Mouse (Mus musculus) heart, embryonic 11.5 days (tissue): ENCODE measurements around the gene Eml5. TPM values are rescaled to one million over a fixed set of nuclear protein-coding genes. Genes with fewer than 3 reads are reported as not detected.

Source experiments
- ATAC-seq: fragments of 200-750 bp; cut with Nextera tagmentation; replicated peaks from 2 replicates; pipeline ENCODE4 v1.8.0; 2017; ENCODE audit warnings: moderate library complexity; ENCODE audit not compliant: insufficient number of reproducible peaks, low FRiP score, low TSS enrichment
- H3K27ac ChIP-seq: fragments of 300-500 bp; sonication (generic); 2 replicates; pipeline ENCODE4 v1.5.1; 2014; ENCODE audit warnings: mild to moderate bottlenecking, low read depth, low read length
- H3K27me3 ChIP-seq: fragments of 300-500 bp; sonication (generic); 2 replicates; pipeline ENCODE4 v1.6.1; 2014; ENCODE audit warnings: mild to moderate bottlenecking, low read length, mixed read lengths; ENCODE audit not compliant: control insufficient read depth, insufficient read depth
- H3K36me3 ChIP-seq: fragments of 300-500 bp; sonication (generic); 2 replicates; pipeline ENCODE4 v1.6.1; 2014; ENCODE audit warnings: mild to moderate bottlenecking, low read length, moderate library complexity, mixed read lengths; ENCODE audit not compliant: control insufficient read depth, insufficient read depth
- H3K4me1 ChIP-seq: fragments of 300-500 bp; sonication (generic); 2 replicates; pipeline ENCODE4 v1.6.1; 2014; ENCODE audit warnings: low read length; ENCODE audit not compliant: control insufficient read depth, insufficient read depth
- H3K4me2 ChIP-seq: fragments of 300-500 bp; sonication (generic); 2 replicates; pipeline ENCODE4 v1.6.1; 2014; ENCODE audit warnings: mild to moderate bottlenecking, moderate library complexity
- H3K4me3 ChIP-seq: fragments of 300-500 bp; sonication (generic); 2 replicates; pipeline ENCODE4 v1.5.1; 2014; ENCODE audit warnings: low read depth, low read length
- H3K9ac ChIP-seq: fragments of 300-500 bp; sonication (generic); 2 replicates; pipeline ENCODE4 v1.6.1; 2014; ENCODE audit warnings: mild to moderate bottlenecking, low read depth, low read length, moderate library complexity
- H3K9me3 ChIP-seq: fragments of 300-500 bp; sonication (generic); replicated peaks from 2 replicates; pipeline ENCODE4 v1.6.1; 2016; ENCODE audit warnings: low read length; ENCODE audit not compliant: control insufficient read depth
- WGBS: fragments of 180-500 bp; shearing (Covaris S2); extraction: QIAGEN DNeasy Blood & Tissue Kit; methylation state at CpG from one replicate; pipeline ENCODE4 v1.1.7; 2014; ENCODE audit not compliant: insufficient replicate concordance; 5-methylcytosine and 5-hydroxymethylcytosine counted together
- polyA plus RNA-seq: library from polyadenylated mRNA; unstranded; fragments of >200 nt; fragmentation: Nextera tagmentation; extraction: Ambion mirVana; gene quantifications from 2 replicates; pipeline ENCODE4 v1.2.1, GENCODE M21; 2014

Gene Eml5
- polyA plus RNA-seq, result 3.9 and 4.7 TPM in 2 replicates

DNA sequence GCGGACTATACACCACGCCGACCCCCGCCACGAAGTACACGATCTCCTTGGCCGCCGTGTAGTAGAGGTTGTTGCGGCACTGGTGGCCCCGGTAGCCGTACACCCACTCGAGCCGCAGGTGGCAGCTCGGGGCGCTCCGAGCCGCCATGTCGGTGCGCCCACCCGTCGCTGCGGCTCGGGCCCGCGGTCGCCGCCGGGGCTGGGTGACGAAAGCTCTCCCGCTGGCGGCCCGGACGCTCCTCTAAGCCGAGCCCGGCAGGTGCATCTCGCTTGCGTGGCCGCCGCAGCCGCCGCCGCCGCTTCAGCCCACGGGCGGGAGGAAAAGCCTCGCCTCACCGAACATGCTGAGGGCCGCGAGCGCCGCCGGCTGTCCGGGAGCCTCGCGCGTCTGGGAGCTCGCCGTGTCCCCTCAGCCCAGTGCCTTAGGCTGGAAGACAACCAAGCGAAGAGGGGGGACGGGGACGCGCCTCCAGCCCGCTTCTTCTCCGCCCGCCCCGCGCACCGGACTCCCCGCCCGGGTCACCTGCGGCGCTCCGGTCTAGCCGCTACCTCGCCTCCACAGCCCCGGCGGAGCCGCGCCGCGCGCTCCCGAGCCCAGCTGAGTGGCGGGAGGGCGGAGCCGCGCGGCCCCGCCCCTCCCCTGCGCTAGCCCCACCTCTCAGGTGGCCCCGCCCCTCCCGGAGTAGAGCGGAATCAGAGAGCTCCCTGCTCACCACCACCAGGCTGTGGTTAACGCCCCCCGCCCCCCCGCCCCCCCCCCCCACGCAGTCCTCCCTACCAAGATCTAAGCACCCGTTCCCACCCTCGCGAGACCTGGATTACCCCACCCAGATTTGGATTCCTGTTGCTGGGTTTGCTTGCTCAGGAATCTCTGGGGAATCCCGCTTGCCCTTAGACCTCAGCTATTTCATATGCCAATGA is at the start of gene Eml5:
Gene Eml5 (minus strand): TSS at position 604 of the 921 bp plus-strand sequence.
- peak; percentile 93 for ATAC-seq
- peak within 1 kb of the TSS; percentile 88 for H3K4me2 ChIP-seq
- no peaks in the 10 kb centered on the region for H3K36me3 ChIP-seq
- H3K4me1 ChIP-seq, result no peaks in the 10 kb centered on the region; the same call in 1 of the 2 replicates
- no peak within 1 kb of the TSS for H3K27ac ChIP-seq
- peaks cover 5% of the 10 kb centered on the region; the same call in 1 of the 2 replicates for H3K27me3 ChIP-seq
- H3K9ac ChIP-seq, result peak within 1 kb of the TSS; percentile 75
- H3K4me3 ChIP-seq, result peak within 1 kb of the TSS; percentile 76
- H3K9me3 ChIP-seq, result no peaks in the 10 kb centered on the region
- WGBS, result under 1% methylated on average over 80 of the region's 101 CpGs

DNA sequence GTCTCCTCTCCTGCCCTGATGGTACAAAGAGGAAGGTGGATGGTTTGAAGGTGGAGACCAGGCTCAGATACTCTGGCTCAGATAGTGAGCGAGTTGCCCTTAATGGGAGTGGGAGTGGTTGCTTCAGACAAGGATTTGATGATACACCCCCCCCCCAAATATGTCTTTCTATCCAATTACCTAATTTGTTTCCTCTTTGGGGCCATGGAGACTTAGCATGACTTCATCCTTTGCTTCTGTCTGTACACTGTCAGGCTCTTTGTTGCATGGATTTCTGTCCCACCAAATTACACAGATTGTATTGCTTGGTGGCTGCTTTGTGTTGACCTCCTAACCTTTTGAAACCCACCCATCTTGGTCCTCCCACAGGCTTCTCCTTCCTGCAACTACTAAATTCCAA is 31.6 kb upstream of the Eml5 start:
- WGBS, result 96% methylated on average over 1 of the region's 1 CpGs

DNA sequence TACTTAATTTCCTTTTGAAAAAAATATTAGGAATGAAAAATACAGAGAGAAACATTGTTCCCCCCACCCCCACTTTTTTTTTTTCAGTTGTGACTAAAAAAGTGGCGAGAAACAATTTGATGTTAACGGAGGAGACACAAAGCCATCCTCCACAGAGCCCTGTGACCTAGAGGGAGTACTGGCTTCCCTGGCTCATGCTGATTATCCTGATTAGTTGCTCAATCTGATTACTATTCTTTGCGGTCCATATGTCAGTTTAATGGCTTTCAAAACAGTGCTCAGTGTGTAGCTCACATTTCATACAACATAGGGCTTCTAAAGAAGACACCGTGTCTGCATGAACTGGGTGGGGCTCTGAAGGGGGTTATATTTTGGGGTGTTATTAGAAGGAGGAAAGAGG is 31.2 kb upstream of the Eml5 start:
- 84% methylated on average over 4 of the region's 4 CpGs for WGBS
- no peaks in the 10 kb centered on the region for H3K4me1 ChIP-seq
- H3K27ac ChIP-seq, result no peak overlapping the region
- ATAC-seq, result no peak
- H3K9ac ChIP-seq, result no peak overlapping the region
- H3K9me3 ChIP-seq, result no peaks in the 10 kb centered on the region
- H3K4me3 ChIP-seq, result no peak overlapping the region
- no peaks in the 10 kb centered on the region for H3K27me3 ChIP-seq
- H3K36me3 ChIP-seq, result no peaks in the 10 kb centered on the region
- no peak overlapping the region for H3K4me2 ChIP-seq

More for the DNA sequence above, 31.6 kb upstream of the Eml5 start:
- Histone ChIP-seq H3K9me3 (no peaks in the 10 kb centered on the region), H3K4me1 (no peaks in the 10 kb centered on the region), H3K27me3 (no peaks in the 10 kb centered on the region), H3K27ac (no peak overlapping the region), H3K4me2 (no peak overlapping the region), H3K36me3 (no peaks in the 10 kb centered on the region), H3K9ac (no peak overlapping the region), H3K4me3 (no peak overlapping the region)
- no peak for ATAC-seq

DNA sequence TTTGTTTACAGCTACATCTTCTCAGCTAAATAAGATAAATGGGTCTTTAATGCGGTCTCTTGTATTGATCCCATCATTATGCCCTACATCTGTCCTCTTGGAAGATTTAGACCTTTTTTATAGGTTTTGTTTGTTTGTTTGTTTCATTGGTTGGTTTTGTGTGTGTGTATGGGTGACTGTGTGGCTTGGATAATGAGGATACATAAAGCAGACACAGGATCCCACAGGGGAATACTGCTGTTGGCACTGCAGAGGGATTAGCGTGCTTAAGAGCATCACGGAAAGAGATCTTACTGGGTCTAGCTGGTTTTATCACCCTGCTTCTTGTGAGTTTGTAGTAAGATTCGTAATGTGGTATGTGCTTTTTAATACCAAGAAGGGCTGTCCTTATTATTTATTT is 29.9 kb upstream of the Eml5 start:
- no peak overlapping the region for H3K9ac ChIP-seq
- ATAC-seq, result no peak
- no peak overlapping the region for H3K4me3 ChIP-seq
- H3K36me3 ChIP-seq, result no peaks in the 10 kb centered on the region
- no peak overlapping the region for H3K4me2 ChIP-seq
- H3K27ac ChIP-seq, result no peak overlapping the region
- H3K9me3 ChIP-seq, result no peaks in the 10 kb centered on the region
- WGBS, result 85% methylated on average over 4 of the region's 4 CpGs
- H3K27me3 ChIP-seq, result no peaks in the 10 kb centered on the region
- no peaks in the 10 kb centered on the region for H3K4me1 ChIP-seq

DNA sequence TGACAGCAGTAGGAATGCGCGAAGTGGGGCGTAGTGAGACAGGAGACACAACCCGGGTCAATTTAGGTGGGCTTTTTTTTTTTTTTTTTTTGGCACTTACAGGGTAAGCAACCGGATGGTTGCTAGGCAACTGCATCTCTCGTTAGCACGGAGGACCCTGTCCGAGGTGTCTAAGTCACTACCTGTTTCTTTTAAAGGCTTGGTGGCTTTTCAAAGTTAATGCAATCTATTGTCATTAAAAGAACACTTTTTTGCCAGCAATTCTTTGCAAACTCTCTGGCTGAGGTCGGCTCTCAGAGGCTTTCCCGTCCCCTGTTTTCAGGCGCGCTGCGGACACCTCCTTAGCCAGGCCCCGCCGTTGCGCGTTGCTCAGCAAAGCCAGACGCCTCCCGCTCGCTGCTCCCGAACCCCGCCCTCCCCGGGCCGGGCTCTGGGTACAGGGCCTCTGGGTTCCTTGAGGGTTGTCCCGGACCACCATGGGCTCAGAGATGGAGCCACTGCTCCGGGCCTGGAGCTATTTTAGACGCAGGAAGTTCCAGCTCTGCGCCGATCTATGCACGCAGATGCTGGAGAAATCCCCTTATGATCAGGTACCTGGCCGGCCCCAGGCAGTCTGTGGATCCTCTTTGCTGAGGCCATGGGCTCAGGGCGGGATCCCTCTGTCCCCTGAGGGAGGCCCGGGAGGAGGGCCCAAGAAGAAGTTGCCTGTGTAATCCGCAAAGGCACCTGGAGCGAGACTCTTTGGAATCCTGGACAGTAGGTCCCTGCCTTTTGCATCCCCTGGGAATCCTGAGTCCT is 19.1 kb upstream of the Eml5 start, which contains the start of gene Ttc8:
Gene Ttc8 (plus strand): TSS at position 381 of the 798 bp plus-strand sequence.
- H3K4me2 ChIP-seq, result peak within 1 kb of the TSS; percentile 85
- H3K9me3 ChIP-seq, result no peaks in the 10 kb centered on the region
- no peaks in the 10 kb centered on the region for H3K36me3 ChIP-seq
- no peaks in the 10 kb centered on the region for H3K27me3 ChIP-seq
- H3K9ac ChIP-seq, result peak within 1 kb of the TSS; percentile 82
- H3K4me3 ChIP-seq, result peak within 1 kb of the TSS; percentile 70
- peak; percentile 95 for ATAC-seq
- WGBS, result under 1% methylated on average over 35 of the region's 35 CpGs
- H3K4me1 ChIP-seq, result no peaks in the 10 kb centered on the region
- H3K27ac ChIP-seq, result peak within 1 kb of the TSS; percentile 59; the same call in 1 of the 2 replicates

DNA sequence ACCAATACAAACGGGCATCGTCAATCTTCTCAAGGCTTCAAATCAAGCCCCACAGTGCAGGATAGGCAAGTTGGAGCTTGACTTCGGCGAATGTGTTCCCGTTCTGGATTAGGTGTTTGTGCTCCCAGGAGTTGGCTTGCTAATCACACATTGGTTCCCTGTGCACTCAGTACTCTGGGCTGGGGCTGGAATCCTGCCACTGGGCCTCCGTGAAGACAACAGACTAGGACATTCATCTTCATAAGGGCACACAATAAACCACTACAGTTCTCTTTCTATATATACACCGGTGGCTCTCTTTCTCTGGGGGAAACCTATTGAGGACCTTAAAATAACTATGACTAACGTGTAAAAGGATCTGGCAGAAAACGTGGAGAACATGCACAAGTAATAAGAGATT is 8.8 kb upstream of the Eml5 start:
- no peak overlapping the region for H3K4me2 ChIP-seq
- H3K4me3 ChIP-seq, result no peak overlapping the region
- H3K9me3 ChIP-seq, result no peaks in the 10 kb centered on the region
- WGBS, result 61% methylated on average over 9 of the region's 9 CpGs
- H3K27ac ChIP-seq, result 0 out of 2 replicates have a peak overlapping the region, but pooled peaks have one; percentile 22
- no peak for ATAC-seq
- H3K36me3 ChIP-seq, result no peaks in the 10 kb centered on the region
- no peak overlapping the region for H3K9ac ChIP-seq
- no peaks in the 10 kb centered on the region for H3K4me1 ChIP-seq
- H3K27me3 ChIP-seq, result no peaks in the 10 kb centered on the region

DNA sequence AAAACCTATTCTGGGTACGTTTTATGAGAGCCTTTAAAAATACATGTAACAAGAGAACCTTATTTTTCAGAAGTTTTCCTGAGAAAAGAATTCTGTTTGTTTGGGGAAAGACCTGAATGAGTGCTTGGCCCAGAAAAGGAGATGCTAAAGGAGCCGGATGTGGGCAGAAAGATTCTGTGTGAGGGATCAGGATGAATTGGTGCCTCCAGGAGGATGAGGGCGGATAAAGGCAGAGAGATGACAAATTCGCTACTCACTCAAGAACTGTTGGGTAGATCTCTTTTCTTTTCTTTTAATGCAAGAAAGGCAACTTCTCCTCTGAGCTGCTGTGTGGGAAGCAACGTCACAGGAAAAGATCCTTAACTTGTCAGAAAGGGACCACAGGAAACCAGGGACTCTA is 4.2 kb upstream of the Eml5 start:
- H3K4me3 ChIP-seq, result no peak overlapping the region
- no peaks in the 10 kb centered on the region for H3K36me3 ChIP-seq
- H3K4me2 ChIP-seq, result no peak overlapping the region
- no peaks in the 10 kb centered on the region for H3K27me3 ChIP-seq
- H3K27ac ChIP-seq, result no peak overlapping the region
- H3K9ac ChIP-seq, result no peak overlapping the region
- no peak for ATAC-seq
- WGBS, result 65% methylated on average over 5 of the region's 5 CpGs
- H3K9me3 ChIP-seq, result no peaks in the 10 kb centered on the region
- no peaks in the 10 kb centered on the region for H3K4me1 ChIP-seq

DNA sequence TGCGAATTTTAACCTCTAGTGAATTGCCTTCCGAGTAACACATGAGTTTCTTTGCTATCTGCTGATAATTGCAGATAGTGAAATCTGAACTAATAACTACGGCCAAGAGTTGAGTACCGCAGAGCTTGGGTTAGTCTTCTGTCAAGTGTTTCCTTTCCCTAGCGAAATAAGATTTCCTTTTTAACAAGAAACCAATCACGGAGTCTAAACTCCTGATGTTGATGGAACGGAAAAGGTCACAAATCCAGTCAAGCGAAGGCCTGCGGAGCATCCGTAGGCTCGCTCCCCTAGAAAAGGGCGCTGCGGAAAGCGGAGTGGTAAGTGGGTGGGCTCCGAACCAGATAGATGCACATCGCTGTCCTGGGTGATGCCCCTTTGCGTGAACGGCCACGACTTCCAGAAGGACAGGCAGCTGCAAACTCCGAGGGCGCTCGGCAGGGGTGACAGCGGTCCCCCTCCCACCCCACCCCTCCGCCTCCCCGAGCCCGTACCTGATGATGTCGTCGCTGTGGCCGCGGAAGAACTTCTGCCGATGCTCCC is 873 bp downstream of the Eml5 start:
- Histone ChIP-seq H3K9me3 (no peaks in the 10 kb centered on the region), H3K27ac (no peak overlapping the region), H3K36me3 (no peaks in the 10 kb centered on the region), H3K4me2 (peak overlapping the region; percentile 88), H3K4me3 (peak overlapping the region; percentile 76), H3K4me1 (no peaks in the 10 kb centered on the region; the same call in 1 of the 2 replicates), H3K27me3 (peaks cover 5% of the 10 kb centered on the region; the same call in 1 of the 2 replicates), H3K9ac (peak overlapping the region; percentile 75)
- 3% methylated on average over 31 of the region's 31 CpGs for WGBS
- no peak; the same call in none of the 2 replicates for ATAC-seq
